Mouse (Mus musculus): ENCODE measurements around the gene Pikfyve.

Gene Pikfyve

GRCm38 (mm10) chr1:65314054-65315021, 127.9 kb downstream of the Pikfyve start:
- DNase-seq = no peak

- no peak for DNase-seq
Measured at GRCm38 (mm10) chr1:65315022-65315407, 128.5 kb downstream of the Pikfyve start.
